Mouse (Mus musculus) granulocyte monocyte progenitor cell, adult 5-6 weeks (primary cell): ENCODE results near the gene Rnf167. TPM values are rescaled to one million over a fixed set of nuclear protein-coding genes. Genes with fewer than 3 reads are reported as not detected.

Experiments used
- ATAC-seq: replicated peaks from 2 replicates; pipeline ENCODE4 v1.8.0; 2016; ENCODE audit warnings: mild to moderate bottlenecking, moderate TSS enrichment, inconsistent platforms; ENCODE audit not compliant: poor library complexity, severe bottlenecking
- total RNA-seq, 2 experiments: library from RNA; stranded (forward) in 1 of 2; stranded (reverse) in 1 of 2; fragments of 200-712, 200-1000 nt in 1 of 2; fragments of >200 nt in 1 of 2; fragmentation: Nextera tagmentation in 1 of 2; gene quantifications; 2 replicates each; pipeline ENCODE4 v1.2.3; 2014 to 2017

Gene Rnf167
- total RNA-seq, 2 experiments from 2014 or later = 34.6 to 51.1 TPM

DNA sequence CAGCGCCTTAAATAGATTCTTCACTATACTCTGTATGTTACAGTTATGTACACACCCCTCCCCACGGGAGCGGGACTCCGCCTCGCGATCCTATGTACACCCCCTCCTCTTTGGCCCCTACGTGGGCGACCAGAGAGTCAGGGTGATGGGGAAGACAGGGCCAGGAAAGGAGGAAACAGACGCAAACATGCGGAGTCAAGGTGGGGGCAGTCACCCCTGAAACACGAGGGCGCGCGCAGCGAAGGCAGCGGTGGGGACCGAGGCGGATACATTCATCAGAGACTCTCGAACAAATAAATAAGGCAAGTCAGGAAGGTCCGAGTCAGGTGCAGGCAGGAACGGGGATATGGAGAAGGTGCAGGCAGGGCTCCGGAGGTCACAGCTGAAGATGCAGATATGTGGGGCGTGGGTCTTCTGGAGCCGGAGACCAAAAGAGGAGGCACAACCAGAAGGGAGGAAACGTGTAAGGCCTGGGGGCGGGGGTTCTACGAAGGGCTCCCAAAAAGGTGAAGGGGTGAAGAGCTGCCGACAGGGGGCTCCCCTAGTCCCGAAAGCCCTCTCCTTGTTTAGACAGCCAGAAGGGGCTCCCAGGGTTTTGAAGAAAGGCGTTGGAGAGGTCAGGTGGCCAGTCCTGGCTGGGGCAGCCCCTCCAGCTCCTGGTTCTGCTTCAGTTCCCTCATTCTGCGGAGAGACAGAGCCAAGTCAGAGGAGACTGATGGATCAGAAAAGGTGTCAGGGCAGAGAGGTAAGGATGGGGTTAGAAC is 22.7 kb downstream of the Rnf167 start:
- peak; percentile 41 for ATAC-seq

DNA sequence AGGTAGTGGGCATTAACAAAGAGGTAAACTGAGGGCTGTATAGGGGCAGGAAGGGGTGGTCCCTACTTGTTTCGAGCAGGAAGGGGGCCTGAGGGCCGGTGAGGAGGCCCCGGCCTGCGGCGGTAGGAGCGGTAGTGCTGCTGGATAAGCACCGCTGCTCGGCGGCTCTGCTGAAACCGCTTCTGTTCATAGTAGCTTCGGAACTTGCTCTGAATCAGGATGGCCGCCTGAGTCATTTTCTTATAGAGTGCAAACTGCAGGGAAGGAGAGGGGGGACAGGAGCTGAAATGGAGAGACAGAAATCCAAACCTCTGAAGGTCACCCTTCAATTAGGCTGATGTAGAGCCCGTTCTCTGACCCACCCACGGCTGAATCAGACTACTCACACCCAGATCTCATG is 23.4 kb downstream of the Rnf167 start:
- ATAC-seq = no peak

DNA sequence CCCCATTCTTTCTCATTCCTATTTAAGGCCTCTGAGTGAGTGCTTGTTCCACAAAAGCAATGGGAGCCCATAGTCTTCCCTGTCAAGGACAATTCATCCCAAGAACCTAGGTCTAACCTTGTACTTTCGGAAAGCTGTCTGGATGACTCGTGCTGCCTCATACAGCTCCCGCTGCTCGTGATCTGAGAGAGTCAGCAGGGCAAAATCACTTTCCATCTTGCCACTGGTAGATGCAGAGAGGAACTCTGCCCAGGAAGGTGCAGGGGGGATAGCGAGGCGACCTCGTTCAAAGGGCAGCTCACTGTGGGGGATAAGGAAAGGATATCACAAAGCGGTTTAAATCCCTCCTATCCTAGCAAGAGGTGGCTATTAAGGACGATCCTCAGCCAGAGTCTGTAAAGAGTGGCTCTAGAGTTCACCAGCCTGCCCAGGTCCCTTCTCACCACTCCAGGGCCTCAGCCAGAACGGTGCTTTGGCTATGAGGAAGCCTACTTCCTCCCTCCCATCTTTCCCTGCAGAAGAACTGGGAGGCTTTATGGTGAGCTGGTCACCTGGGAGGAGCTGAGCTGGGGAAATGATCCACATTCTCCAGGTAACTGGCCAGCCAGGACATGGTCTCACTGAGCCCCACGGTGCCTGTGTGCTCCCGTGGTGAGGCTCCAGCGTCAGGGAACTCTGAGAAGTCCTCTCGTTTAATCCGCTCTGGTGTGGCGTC is 24.5 kb downstream of the Rnf167 start:
- ATAC-seq = no peak

DNA sequence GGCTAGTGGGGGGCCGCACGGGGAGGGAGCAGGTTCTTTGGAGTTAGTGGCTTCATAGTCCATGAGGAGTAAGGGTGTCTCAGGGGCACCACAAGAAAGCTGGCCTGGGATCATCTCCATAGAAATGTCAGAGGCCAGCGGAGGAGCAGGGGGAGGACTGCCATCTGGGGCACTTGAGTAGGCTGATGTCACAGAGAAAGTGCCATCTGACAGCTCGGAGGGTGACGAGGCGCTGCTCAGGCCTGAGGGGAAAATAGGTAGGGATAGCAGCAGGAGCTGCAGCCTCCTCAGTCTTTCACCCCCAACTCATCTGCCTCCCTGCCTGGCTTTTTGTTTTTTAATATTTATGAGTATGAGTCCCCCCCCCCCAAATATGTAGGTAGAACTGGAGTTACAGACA is 27.0 kb downstream of the Rnf167 start:
- ATAC-seq = no peak

DNA sequence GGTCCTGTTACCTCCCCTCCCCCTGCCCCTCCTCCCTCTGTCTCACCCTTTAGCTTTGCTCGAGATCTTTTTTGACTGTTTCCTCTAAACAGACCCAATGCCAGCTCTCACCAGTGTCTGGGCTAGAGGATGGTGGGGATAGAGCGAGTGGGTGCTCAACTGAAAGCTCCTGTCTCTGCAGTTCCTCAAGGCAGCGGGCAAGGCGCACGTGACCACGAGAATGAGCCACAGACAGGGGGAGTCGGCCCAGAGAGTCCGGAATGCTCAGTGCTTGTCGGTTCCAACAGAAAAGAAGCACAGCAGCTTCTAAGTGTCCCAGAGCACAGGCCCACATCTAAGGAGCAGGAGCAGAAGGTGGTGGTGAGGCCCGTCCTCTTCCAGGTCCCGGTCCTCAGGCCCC is 27.5 kb downstream of the Rnf167 start:
- ATAC-seq = peak; percentile 46

DNA sequence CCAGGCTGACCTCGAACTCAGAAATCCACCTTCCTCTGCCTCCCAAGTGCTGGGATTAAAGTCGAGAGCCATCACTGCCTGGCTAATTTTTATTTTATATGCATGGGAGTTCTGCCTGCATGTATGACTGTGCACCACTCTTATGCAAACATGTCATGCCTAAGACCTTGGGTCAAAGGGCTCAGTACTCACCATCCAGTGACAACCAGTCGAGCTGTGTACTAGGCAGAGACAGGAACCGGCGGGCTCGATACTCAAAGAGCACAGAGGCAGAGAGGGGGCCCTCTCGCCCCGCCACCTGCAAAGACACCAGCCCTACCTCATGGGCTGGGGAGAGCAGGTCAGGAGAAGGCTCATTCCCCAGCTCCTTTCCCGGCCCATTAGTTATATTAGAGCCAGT is 31.1 kb downstream of the Rnf167 start:
- ATAC-seq = no peak

DNA sequence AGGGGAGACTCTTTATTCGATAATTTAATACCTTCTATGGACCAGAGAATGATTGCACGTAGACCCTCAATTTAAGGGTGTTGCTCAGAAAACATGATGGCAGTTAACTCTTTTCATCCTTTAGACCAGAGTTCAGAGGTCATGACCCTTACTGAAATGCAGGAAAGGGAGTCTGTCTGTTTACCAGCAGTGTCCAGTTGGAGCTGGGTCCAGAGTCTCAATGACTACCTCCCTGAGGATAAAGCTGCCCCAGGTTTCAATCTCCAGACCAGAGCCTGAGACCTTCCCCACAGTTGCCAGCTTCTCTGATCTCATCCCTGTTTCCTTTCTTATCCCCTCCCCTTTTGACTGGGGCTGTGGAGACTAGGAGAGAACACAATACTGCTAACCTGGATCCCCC is 31.5 kb downstream of the Rnf167 start:
- no peak for ATAC-seq

DNA sequence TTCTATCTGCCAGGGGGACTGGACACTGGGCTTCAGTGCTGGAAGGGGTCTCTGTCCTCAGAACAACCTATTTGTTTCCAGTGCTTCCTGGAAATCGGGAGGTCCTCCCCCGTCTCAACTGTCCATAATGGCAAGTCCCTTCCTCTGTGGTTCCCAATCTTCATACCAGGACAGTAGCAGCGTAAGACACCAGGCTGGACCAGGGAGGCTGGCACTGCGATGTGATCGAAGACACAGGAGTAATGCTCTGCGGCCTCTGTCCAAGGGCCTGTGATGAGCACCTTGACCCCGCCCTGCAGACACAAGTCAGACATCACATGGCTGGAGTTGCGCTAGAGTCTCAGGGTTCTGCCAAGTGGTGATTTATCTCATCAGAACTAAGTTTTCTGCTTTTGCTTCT is 32.3 kb downstream of the Rnf167 start:
- no peak for ATAC-seq

DNA sequence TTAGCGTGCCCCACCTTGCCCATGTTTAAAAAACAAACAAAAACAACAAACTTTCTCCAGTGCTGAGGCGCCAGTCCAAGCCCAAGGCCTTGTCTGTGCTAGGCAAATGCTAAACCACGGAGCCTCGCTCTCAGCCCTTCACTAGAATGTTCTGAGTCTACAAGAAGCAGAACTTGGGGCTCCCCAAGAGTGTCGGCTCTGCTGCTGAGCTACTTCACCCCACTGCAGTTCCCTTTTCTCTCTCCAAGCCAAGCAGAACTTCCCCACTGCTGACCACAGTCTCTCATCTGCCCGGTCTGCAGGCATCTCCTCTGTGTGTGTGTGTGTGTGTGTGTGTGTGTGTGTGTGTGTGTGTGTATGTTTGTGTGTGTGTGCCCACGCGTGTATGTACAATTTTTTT is 32.9 kb downstream of the Rnf167 start:
- ATAC-seq = peak; percentile 98

DNA sequence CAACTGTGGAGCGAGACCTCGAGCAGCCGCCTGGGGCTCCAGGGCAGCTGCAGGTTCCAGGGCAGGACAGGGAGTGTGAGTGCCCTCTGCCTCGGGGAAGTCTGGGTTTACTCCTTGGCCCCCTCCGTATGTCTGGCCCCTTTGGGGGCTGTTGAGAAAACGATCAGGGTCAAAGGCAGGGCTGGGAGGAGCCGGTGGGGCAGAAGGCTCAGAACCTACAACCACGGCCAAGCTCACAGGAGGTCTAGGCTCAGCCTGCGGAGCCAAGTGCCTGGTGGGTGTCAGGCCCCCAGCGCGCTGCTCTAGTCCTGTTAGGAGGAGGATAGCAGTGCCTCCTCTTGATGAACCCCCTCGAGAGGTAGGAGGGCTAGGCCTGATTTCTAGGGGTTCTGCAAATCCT is 34.1 kb downstream of the Rnf167 start:
- ATAC-seq = no peak

DNA sequence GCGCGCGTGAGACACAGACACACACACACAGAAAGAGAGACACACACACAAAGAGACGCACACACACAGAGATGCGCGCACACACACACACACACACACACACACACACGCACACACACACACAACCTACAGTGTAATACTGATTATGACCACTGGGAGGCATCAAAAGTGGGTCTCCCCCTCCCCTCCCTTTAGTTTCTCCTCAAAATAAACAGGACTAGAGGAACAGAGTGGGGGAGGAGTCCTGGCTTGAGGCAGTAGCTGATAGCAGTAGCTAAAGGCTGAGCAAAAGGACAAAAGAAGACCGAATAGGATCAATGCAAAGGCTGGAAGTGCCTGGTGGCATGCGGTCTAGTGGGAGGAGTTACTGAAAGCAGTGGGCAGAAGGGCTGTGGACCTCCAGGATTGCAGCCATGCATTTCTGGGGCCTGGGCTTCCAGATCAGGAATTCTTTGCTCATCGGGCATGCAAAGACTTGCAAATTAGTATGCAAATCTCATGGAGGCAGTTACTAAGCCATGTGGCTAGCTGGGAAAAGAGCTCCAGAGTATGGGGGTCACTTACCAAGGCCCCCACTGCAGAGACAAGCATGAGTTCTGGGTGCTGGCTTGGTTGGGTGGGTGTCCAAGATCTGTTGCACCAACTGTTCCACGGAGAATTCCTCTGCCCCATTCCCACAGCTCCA is 35.0 kb downstream of the Rnf167 start:
- ATAC-seq = 0 out of 2 replicates have a peak, but pooled peaks have one; percentile 15

DNA sequence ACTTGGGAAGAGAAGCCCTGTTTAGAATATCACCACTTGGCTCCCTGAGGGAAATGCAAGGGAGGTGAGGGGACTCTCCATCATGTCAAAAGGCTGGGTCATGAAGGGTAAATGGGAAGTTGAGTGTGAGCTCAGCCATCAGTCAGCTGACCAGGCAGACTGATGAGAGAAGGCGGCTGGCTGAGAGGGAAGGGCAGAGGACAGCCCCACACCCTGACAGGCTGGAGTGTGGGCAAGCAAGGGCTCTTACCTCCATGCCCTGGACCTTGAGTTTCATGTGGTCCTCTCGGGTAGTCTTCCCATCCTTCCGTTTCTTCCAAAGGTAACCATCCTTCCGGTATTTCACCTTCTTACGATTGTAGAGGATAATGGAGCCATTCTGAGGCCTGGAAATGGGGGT is 36.6 kb downstream of the Rnf167 start:
- no peak for ATAC-seq

DNA sequence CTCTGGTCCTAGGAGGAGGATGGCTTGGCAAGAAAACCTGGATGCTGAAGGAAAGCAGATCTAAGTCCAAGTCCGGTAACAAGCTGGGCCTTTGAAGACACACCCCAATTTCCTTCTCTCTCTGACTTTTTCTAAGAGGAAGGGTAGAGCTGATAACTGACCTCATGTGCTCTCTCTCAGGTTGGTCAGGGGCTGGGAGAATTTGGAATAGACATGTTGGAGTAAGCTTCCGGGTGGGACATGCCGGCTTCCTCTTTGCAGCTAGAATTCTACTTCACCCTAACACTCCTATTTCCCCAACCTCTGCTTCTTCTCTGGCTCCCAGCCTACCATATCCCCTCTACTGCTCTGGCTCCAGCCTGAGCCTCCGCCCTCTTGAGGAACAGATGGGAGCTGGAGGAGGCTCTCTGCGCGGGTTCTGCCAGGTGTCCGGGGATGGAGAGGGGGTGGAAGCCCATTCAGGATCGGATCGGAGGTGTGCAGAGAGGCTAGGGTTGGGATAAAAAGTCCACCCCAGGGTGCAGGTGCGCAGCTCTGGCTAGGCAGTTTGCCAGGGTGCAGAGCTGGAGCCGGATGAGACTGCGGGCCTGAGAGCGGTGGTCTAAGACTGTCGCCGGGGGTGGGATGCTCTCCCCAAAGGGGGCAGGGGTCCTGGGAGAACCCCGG is 40.0 kb downstream of the Rnf167 start:
- ATAC-seq = peak; percentile 43

DNA sequence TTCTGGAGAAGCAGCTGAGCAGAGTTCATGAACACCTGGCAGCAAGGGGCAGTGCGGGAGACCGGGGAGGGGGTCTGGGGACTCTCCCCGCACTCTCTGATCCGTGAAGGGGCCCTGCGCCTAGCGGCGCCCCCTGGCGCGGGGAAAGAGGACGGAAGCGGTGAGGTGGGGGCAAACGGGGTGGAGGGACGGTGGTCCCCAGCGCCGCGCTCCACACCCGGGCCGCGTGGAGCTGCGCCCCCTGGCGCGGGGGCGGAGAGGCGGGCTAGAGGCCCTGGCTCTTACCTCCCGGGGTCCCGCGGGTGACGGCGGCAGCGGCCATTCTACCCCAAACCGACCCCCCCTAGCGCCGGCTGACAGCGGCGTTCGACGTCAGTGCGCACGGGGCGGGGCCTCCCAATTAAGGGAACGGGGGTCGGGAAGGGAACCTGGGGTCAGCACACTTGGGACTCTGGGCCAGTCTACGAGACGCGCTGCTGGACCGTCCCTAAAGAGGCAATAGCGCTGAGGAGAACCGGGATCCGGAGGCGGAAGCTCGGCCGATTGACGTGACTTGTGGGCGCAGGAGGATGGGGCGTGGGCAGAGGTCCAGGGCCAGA is 40.7 kb downstream of the Rnf167 start, which contains the start of gene Camta2:
Camta2 (minus strand) TSS at position 505 of the 599 bp plus-strand sequence.
- ATAC-seq = peak; percentile 92

DNA sequence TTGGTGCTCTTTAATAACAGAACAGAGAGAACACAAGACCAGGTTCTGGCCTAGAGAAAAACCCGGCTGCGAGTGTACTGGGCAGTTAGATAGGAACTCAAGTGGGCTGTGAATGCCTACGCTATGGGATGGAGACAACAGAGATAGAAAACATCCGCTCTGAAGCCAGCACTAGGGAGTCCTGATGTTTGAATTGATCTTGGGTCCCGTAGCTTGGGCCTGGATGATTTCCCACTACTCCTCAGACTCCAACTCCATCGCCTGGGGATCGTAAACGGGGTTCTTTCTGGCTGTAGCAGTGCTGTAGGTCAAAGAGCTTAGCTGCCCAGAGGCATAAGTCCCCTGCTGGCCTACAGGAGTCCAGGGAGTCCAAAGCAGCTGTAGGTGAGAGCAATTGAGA is 41.3 kb downstream of the Rnf167 start:
- no peak for ATAC-seq

DNA sequence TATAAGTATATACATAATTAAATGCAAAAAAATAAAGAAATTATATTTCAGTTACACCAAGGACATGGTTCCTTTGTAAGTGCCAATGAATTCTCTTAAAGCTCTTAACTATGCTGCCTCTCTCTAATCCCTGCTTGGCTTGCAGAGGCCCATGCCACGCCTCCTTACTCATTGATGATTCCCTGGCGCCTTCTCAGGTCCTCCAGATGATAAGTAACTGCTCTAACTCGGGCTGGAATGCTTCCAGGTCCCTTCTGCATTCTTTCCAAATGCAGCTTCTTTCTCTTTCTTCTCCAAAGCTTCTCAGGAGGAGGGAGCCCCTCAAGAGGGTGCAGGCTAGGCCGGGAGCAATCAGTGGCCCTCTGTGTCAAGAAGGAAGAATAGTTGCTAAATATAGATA is 42.5 kb downstream of the Rnf167 start:
- ATAC-seq = no peak

DNA sequence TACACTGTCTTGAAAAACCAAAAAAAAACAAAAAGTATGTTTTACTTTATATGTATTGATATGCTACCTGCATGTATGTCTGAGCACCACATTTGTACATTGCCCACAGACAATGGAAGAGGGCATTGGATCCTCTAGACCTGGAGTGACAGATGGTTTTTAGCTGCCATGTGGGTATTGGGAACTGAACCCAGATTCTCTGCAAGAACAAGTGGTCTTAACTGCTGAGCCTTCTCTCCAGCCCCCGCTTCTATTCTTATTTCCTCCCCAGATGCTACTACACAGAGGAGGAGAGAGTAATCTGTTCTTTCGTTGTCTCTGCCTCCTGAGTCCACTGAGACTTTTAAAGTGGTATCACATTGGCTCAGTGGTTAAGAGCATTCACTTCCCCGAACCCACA is 46.5 kb downstream of the Rnf167 start:
- ATAC-seq = no peak

DNA sequence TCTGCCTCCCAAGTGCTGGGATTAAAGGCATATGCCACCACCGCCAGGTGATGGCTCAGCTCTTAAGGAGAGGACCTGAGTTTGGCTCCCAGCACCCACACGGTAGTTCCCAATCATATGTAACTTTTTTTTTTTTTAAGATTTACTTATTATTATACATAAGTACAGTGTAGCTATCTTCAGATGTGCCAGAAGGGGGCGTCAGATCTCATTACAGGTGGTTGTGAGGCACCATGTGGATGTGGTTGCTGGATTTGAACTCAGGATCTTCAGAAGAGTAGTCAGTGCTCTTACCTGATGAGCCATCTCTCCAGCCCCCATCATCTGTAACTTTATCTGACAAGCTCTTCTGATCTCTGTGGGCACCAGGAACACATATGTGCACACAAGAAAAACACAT is 50.3 kb downstream of the Rnf167 start:
- no peak for ATAC-seq

DNA sequence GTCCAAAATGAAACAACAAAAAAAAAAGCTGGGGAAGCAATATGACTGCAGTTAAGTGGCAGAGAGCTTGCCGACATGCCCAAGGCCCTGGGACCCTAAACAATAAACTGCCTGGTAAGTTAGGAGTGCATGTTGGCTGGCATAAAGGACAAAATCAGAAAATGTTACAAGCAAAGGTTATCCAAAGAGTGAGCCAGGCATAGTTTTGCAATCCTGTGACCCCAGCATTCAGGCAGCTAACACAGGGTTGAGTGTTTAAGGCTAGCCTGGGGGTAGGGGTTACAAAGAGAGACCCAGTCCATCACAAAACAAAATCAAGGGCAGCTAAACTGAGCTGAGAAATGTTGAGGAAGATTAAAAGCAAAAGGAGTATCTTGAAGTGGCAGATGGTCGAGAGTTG is 52.0 kb downstream of the Rnf167 start:
- no peak for ATAC-seq
